Mouse (Mus musculus) gastrocnemius, adult 18-20 months (tissue): ENCODE results near the gene Cyfip2. TPM values are rescaled to one million over a fixed set of nuclear protein-coding genes. Genes with fewer than 3 reads are reported as not detected.

Experiments used
- DNase-seq: peaks from one replicate; pipeline ENCODE4 v3.0.0; 2021; ENCODE audit warnings: low spot score
- total RNA-seq, 2 experiments: library from RNA; stranded (reverse); gene quantifications; 2 replicates each; pipeline ENCODE4 v1.2.3; 2021

Gene Cyfip2
- total RNA-seq, 2 experiments from 2014 or later: 12.4 to 14.0 TPM

GRCm38 (mm10) chr11:46276778-46277177 lies 35.9 kb downstream of the Cyfip2 start:
- DNase-seq: no peak

GRCm38 (mm10) chr11:46276168-46276567 lies 36.5 kb downstream of the Cyfip2 start:
- DNase-seq: no peak

GRCm38 (mm10) chr11:46275302-46275701 lies 37.4 kb downstream of the Cyfip2 start:
- peak; percentile 42 for DNase-seq

- DNase-seq: no peak
Observed at GRCm38 (mm10) chr11:46273969-46274368, 38.7 kb downstream of the Cyfip2 start.

- DNase-seq: no peak
Observed at GRCm38 (mm10) chr11:46272058-46272681, 40.5 kb downstream of the Cyfip2 start.

- DNase-seq: no peak
Observed at GRCm38 (mm10) chr11:46269893-46270292, 42.8 kb downstream of the Cyfip2 start.

- no peak for DNase-seq
Observed at GRCm38 (mm10) chr11:46269391-46269790, 43.3 kb downstream of the Cyfip2 start.

GRCm38 (mm10) chr11:46268991-46269390 lies 43.7 kb downstream of the Cyfip2 start:
- peak; percentile 25 for DNase-seq

GRCm38 (mm10) chr11:46265031-46265786 lies 47.5 kb downstream of the Cyfip2 start:
- DNase-seq: no peak

- DNase-seq: no peak
Observed at GRCm38 (mm10) chr11:46264584-46264983, 48.1 kb downstream of the Cyfip2 start.

- no peak for DNase-seq
Observed at GRCm38 (mm10) chr11:46263291-46263690, 49.4 kb downstream of the Cyfip2 start.

GRCm38 (mm10) chr11:46262854-46263253 lies 49.8 kb downstream of the Cyfip2 start:
- no peak for DNase-seq

GRCm38 (mm10) chr11:46258749-46259148 lies 53.9 kb downstream of the Cyfip2 start:
- no peak for DNase-seq

GRCm38 (mm10) chr11:46258207-46258606 lies 54.5 kb downstream of the Cyfip2 start:
- DNase-seq: no peak

GRCm38 (mm10) chr11:46255291-46255690 lies 57.4 kb downstream of the Cyfip2 start:
- DNase-seq: no peak

GRCm38 (mm10) chr11:46251994-46252393 lies 60.7 kb downstream of the Cyfip2 start:
- peak; percentile 42 for DNase-seq

- DNase-seq: no peak
Observed at GRCm38 (mm10) chr11:46248352-46248751, 64.3 kb downstream of the Cyfip2 start.

- no peak for DNase-seq
Observed at GRCm38 (mm10) chr11:46246393-46246792, 66.3 kb downstream of the Cyfip2 start.

- no peak for DNase-seq
Observed at GRCm38 (mm10) chr11:46245926-46246325, 66.7 kb downstream of the Cyfip2 start.

GRCm38 (mm10) chr11:46244731-46245604 lies 67.7 kb downstream of the Cyfip2 start:
- DNase-seq: no peak

GRCm38 (mm10) chr11:46241985-46242384 lies 70.7 kb downstream of the Cyfip2 start:
- DNase-seq: no peak

- no peak for DNase-seq
Observed at GRCm38 (mm10) chr11:46241150-46241673, 71.4 kb downstream of the Cyfip2 start.
